Mouse (Mus musculus): ENCODE measurements around the gene Tnni2. TPM values are rescaled to one million over a fixed set of nuclear protein-coding genes. Genes with fewer than 3 reads are reported as not detected.

Gene Tnni2
- polyA plus RNA-seq, 1 experiment from 2014 or later, result 0.51 TPM

DNA sequence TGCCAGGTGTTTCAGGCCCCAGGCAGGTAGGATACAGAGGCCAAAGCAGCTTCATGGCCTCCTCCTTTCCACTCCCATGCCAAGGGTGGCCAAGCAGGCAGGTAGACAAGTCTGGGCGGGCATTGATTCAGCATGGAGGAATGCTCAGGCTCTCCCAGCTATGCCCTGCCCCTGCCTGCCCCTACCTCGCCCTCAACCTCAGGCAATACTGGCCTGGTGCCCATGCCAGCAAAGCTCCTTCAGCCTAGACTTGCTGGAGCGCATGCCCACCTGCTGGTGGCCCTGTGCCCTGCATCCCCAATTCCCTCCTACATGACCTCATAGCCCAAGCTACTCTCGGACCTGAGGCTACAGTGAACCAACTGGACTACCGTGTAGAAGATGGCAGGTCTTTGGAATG, 4.3 kb upstream of the Tnni2 start:
- no peak for ATAC-seq
- H3K4me3 ChIP-seq (ENCODE audit: low read depth, low read length), result no peak overlapping the region
- H3K4me1 ChIP-seq (ENCODE audit: control insufficient read depth, insufficient read depth, low read length), result no peaks in the 10 kb centered on the region
- no peaks in the 10 kb centered on the region for H3K27me3 ChIP-seq (ENCODE audit: control insufficient read depth, insufficient read depth, low read depth, low read length)
- H3K27ac ChIP-seq (ENCODE audit: low read length), result no peak overlapping the region
- no peaks in the 10 kb centered on the region for H3K9me3 ChIP-seq (replicated peaks; ENCODE audit: control insufficient read depth, low read length, poor library complexity, severe bottlenecking)
- 84% methylated on average over 5 of the region's 5 CpGs for WGBS
- H3K9ac ChIP-seq (ENCODE audit: low read depth, low read length), result no peak overlapping the region
- H3K4me2 ChIP-seq (ENCODE audit: low read length), result no peak overlapping the region
- no peaks in the 10 kb centered on the region for H3K36me3 ChIP-seq (ENCODE audit: control insufficient read depth, insufficient read depth, low read length)

DNA sequence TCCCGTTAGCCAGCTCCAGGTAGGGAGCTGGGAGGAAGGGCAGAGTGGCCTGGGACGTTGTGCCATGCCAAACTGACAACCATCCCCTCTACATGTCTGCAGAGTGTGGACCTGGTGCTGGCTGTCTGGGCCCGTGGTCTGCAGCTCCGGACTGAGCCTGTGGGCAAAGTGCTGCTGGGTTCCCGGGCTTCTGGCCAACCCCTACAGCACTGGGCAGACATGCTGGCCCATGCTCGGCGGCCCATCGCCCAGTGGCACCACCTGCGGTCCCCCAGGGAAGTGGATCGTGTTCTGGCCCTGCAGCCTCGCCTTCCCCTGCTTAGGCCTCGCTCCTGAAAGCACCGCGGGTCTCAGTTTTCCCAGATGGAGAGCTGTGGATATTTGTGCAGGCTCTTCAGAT, 1.6 kb upstream of the Tnni2 start:
- no peak overlapping the region for H3K4me3 ChIP-seq (ENCODE audit: low read depth, low read length)
- no peaks in the 10 kb centered on the region for H3K36me3 ChIP-seq (ENCODE audit: control insufficient read depth, insufficient read depth, low read length)
- H3K9me3 ChIP-seq (replicated peaks; ENCODE audit: control insufficient read depth, low read length, poor library complexity, severe bottlenecking), result no peaks in the 10 kb centered on the region
- WGBS, result 82% methylated on average over 14 of the region's 14 CpGs
- no peak overlapping the region for H3K9ac ChIP-seq (ENCODE audit: low read depth, low read length)
- no peaks in the 10 kb centered on the region for H3K27me3 ChIP-seq (ENCODE audit: control insufficient read depth, insufficient read depth, low read depth, low read length)
- H3K4me1 ChIP-seq (ENCODE audit: control insufficient read depth, insufficient read depth, low read length), result no peaks in the 10 kb centered on the region
- H3K4me2 ChIP-seq (ENCODE audit: low read length), result no peak overlapping the region
- H3K27ac ChIP-seq (ENCODE audit: low read length), result no peak overlapping the region
- no peak for ATAC-seq

DNA sequence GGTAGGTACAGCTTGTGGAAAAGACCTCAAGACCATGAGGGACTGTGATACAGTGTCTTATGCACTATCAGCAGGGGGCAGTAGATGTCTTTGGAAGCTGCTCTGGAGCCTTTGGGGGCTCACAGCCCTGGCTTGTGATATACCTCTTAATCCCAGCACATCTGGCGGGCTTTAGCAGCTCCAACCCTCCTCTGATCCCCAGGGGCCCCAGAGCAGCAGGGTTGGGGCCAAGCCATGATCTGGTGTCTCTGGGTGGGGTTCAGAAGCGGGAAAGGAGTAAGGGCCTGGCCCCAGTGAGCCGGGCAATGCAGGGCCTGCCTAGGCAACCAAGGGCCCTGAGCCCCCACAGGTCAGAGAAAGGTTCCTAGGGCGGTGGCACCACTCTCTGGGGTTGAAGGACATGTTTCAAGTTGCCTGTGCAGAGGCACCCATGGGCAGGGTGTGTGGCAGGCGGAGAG, 922 bp upstream of the Tnni2 start:
- no peaks in the 10 kb centered on the region for H3K9me3 ChIP-seq (replicated peaks; ENCODE audit: control insufficient read depth, low read length, poor library complexity, severe bottlenecking)
- ATAC-seq, result 0 out of 2 replicates have a peak, but pooled peaks have one; percentile 62
- WGBS, result 51% methylated on average over 5 of the region's 5 CpGs
- no peak overlapping the region for H3K9ac ChIP-seq (ENCODE audit: low read depth, low read length)
- no peak overlapping the region for H3K4me2 ChIP-seq (ENCODE audit: low read length)
- H3K36me3 ChIP-seq (ENCODE audit: control insufficient read depth, insufficient read depth, low read length), result no peaks in the 10 kb centered on the region
- no peaks in the 10 kb centered on the region for H3K27me3 ChIP-seq (ENCODE audit: control insufficient read depth, insufficient read depth, low read depth, low read length)
- H3K4me3 ChIP-seq (ENCODE audit: low read depth, low read length), result no peak overlapping the region
- no peak overlapping the region for H3K27ac ChIP-seq (ENCODE audit: low read length)
- no peaks in the 10 kb centered on the region for H3K4me1 ChIP-seq (ENCODE audit: control insufficient read depth, insufficient read depth, low read length)

GRCm38 (mm10) chr7:142442081-142442907, 686 bp downstream of the Tnni2 start:
- H3K4me1 ChIP-seq (ENCODE audit: control insufficient read depth, insufficient read depth, low read length), result no peaks in the 10 kb centered on the region
- no peak overlapping the region for H3K9ac ChIP-seq (ENCODE audit: low read depth, low read length)
- no peak overlapping the region for H3K4me3 ChIP-seq (ENCODE audit: low read depth, low read length)
- no peak overlapping the region for H3K27ac ChIP-seq (ENCODE audit: low read length)
- no peaks in the 10 kb centered on the region for H3K36me3 ChIP-seq (ENCODE audit: control insufficient read depth, insufficient read depth, low read length)
- 85% methylated on average over 9 of the region's 9 CpGs for WGBS
- no peak overlapping the region for H3K4me2 ChIP-seq (ENCODE audit: low read length)
- H3K27me3 ChIP-seq (ENCODE audit: control insufficient read depth, insufficient read depth, low read depth, low read length), result no peaks in the 10 kb centered on the region
- no peak for ATAC-seq
- no peaks in the 10 kb centered on the region for H3K9me3 ChIP-seq (replicated peaks; ENCODE audit: control insufficient read depth, low read length, poor library complexity, severe bottlenecking)

GRCm38 (mm10) chr7:142442908-142443420, 1.4 kb downstream of the Tnni2 start:
- H3K9ac ChIP-seq (ENCODE audit: low read depth, low read length), result no peak overlapping the region
- H3K4me2 ChIP-seq (ENCODE audit: low read length), result no peak overlapping the region
- WGBS, result 95% methylated on average over 7 of the region's 7 CpGs
- H3K27me3 ChIP-seq (ENCODE audit: control insufficient read depth, insufficient read depth, low read depth, low read length), result no peaks in the 10 kb centered on the region
- H3K4me3 ChIP-seq (ENCODE audit: low read depth, low read length), result no peak overlapping the region
- H3K9me3 ChIP-seq (replicated peaks; ENCODE audit: control insufficient read depth, low read length, poor library complexity, severe bottlenecking), result no peaks in the 10 kb centered on the region
- H3K36me3 ChIP-seq (ENCODE audit: control insufficient read depth, insufficient read depth, low read length), result no peaks in the 10 kb centered on the region
- no peak overlapping the region for H3K27ac ChIP-seq (ENCODE audit: low read length)
- no peak for ATAC-seq
- no peaks in the 10 kb centered on the region for H3K4me1 ChIP-seq (ENCODE audit: control insufficient read depth, insufficient read depth, low read length)

DNA sequence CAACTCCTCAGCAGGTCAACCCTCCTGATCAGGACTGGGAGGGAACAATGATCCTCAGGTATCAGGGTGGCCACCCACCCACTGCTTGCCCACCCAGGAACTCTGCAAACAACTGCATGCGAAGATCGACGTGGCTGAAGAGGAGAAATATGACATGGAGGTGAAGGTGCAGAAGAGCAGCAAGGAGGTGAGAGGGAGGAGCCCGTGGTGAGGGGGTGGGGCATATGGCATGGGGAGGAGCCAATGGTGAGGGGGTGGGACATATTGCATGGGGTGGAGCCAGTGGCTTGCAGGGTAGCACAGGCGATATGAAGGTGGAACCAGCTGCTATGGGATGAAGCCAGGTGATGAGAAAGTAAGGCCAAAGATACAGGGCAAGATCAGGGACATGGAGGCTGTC, 1.9 kb downstream of the Tnni2 start:
- Histone ChIP-seq H3K9me3 (replicated peaks; ENCODE audit: control insufficient read depth, low read length, poor library complexity, severe bottlenecking) (no peaks in the 10 kb centered on the region), H3K4me2 (ENCODE audit: low read length) (no peak overlapping the region), H3K36me3 (ENCODE audit: control insufficient read depth, insufficient read depth, low read length) (no peaks in the 10 kb centered on the region), H3K27me3 (ENCODE audit: control insufficient read depth, insufficient read depth, low read depth, low read length) (no peaks in the 10 kb centered on the region), H3K4me3 (ENCODE audit: low read depth, low read length) (no peak overlapping the region), H3K9ac (ENCODE audit: low read depth, low read length) (no peak overlapping the region), H3K27ac (ENCODE audit: low read length) (no peak overlapping the region), H3K4me1 (ENCODE audit: control insufficient read depth, insufficient read depth, low read length) (no peaks in the 10 kb centered on the region)
- 90% methylated on average over 5 of the region's 5 CpGs for WGBS
- no peak for ATAC-seq

DNA sequence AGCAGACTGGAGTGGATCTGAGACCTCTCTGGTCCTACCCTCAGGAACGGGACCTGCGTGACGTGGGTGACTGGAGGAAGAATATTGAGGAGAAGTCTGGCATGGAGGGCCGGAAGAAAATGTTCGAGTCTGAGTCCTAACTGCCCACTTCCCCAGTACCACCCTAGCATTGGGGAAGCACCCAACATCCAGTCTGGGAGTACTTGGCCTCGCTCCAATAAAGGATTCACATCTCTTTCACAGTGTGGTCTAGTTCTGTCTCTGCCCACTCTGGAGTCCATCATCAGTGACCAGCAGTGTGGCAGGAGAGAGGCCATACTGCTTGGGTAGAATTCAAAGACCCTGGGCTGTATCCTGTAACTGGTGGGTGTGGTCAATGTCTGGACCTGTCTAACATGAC, 2.6 kb downstream of the Tnni2 start:
- Histone ChIP-seq H3K27ac (ENCODE audit: low read length) (no peak overlapping the region), H3K9me3 (replicated peaks; ENCODE audit: control insufficient read depth, low read length, poor library complexity, severe bottlenecking) (no peaks in the 10 kb centered on the region), H3K4me3 (ENCODE audit: low read depth, low read length) (no peak overlapping the region), H3K4me1 (ENCODE audit: control insufficient read depth, insufficient read depth, low read length) (no peaks in the 10 kb centered on the region), H3K4me2 (ENCODE audit: low read length) (no peak overlapping the region), H3K9ac (ENCODE audit: low read depth, low read length) (no peak overlapping the region), H3K36me3 (ENCODE audit: control insufficient read depth, insufficient read depth, low read length) (no peaks in the 10 kb centered on the region), H3K27me3 (ENCODE audit: control insufficient read depth, insufficient read depth, low read depth, low read length) (no peaks in the 10 kb centered on the region)
- WGBS, result 90% methylated on average over 6 of the region's 6 CpGs
- no peak for ATAC-seq

DNA sequence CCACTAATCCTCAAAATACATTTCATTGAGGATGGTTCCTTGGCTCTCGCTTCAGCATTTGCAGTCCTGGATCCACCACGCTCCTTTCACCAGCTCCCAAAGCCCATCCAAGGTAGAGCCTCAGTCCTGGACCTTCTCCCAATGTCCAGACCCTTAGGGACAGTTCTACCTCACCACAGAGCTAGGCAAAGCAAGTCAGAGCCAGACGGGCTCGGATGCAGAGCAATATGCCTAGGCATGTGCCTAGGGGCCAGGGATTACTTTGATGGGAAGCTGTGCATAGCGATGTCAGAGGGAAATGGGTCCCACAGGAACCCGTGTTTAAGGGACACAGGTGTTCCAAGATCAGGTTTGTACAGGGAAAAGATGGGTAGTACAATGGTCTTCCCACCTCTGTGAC, 3.7 kb downstream of the Tnni2 start:
- Histone ChIP-seq H3K36me3 (ENCODE audit: control insufficient read depth, insufficient read depth, low read length) (no peaks in the 10 kb centered on the region), H3K27ac (ENCODE audit: low read length) (no peak overlapping the region), H3K27me3 (ENCODE audit: control insufficient read depth, insufficient read depth, low read depth, low read length) (no peaks in the 10 kb centered on the region), H3K4me1 (ENCODE audit: control insufficient read depth, insufficient read depth, low read length) (no peaks in the 10 kb centered on the region), H3K9me3 (replicated peaks; ENCODE audit: control insufficient read depth, low read length, poor library complexity, severe bottlenecking) (no peaks in the 10 kb centered on the region), H3K4me2 (ENCODE audit: low read length) (no peak overlapping the region), H3K9ac (ENCODE audit: low read depth, low read length) (no peak overlapping the region), H3K4me3 (ENCODE audit: low read depth, low read length) (no peak overlapping the region)
- no peak for ATAC-seq
- WGBS, result 87% methylated on average over 6 of the region's 6 CpGs

DNA sequence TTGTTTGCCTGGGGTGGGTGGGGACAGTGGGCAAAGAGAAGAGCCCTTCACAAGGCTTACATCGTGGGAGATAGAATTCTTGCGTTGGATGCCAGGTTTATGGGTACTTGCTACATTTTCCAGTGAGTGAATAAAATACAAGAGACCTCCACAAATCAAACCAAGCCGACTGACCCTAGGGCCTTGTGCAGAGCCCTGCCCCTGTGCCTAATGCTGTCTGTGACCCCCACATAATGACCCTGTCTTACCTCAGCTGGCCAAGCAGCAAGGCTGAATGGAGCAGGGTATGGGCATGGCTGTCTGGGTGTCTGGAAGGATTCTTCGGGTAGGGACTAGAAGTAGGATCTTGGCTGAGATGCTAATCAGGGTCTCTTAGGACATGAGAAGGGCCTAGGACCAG, 4.7 kb downstream of the Tnni2 start:
- no peaks in the 10 kb centered on the region for H3K9me3 ChIP-seq (replicated peaks; ENCODE audit: control insufficient read depth, low read length, poor library complexity, severe bottlenecking)
- H3K36me3 ChIP-seq (ENCODE audit: control insufficient read depth, insufficient read depth, low read length), result no peaks in the 10 kb centered on the region
- ATAC-seq, result no peak
- no peak overlapping the region for H3K9ac ChIP-seq (ENCODE audit: low read depth, low read length)
- WGBS, result 91% methylated on average over 4 of the region's 4 CpGs
- H3K4me2 ChIP-seq (ENCODE audit: low read length), result no peak overlapping the region
- no peak overlapping the region for H3K4me3 ChIP-seq (ENCODE audit: low read depth, low read length)
- no peaks in the 10 kb centered on the region for H3K27me3 ChIP-seq (ENCODE audit: control insufficient read depth, insufficient read depth, low read depth, low read length)
- H3K27ac ChIP-seq (ENCODE audit: low read length), result no peak overlapping the region
- no peaks in the 10 kb centered on the region for H3K4me1 ChIP-seq (ENCODE audit: control insufficient read depth, insufficient read depth, low read length)

All from midbrain, embryonic 16.5 days (tissue).